Mouse (Mus musculus) heart, embryonic 13.5 days (tissue): ENCODE results near the gene Nbr1. TPM values are rescaled to one million over a fixed set of nuclear protein-coding genes. Genes with fewer than 3 reads are reported as not detected.
A peak's percentile ranks its signal among the peaks of the same experiment; 100 is the strongest.
"Not testable (repeated sequence)": the region's sequence is repeated elsewhere in the genome, so short reads cannot be mapped to it uniquely, and the experiment has no call there.

Experiments used
- ATAC-seq: fragments of 200-750 bp; cut with Nextera tagmentation; 2 replicates; pipeline ENCODE4 v1.8.0; 2017; ENCODE audit warnings: moderate TSS enrichment; ENCODE audit not compliant: insufficient number of reproducible peaks, low FRiP score, low TSS enrichment; ENCODE audit errors: extremely low read depth
- H3K27ac ChIP-seq: fragments of 300-500 bp; sonication (generic); replicated peaks from 2 replicates; pipeline ENCODE4 v1.5.1; 2015; ENCODE audit warnings: moderate library complexity, mild to moderate bottlenecking, inconsistent platforms
- H3K27me3 ChIP-seq: fragments of 300-500 bp; sonication (generic); replicated peaks from 2 replicates; pipeline ENCODE4 v1.6.1; 2015; ENCODE audit warnings: mild to moderate bottlenecking, inconsistent platforms
- H3K36me3 ChIP-seq: fragments of 300-500 bp; sonication (generic); 2 replicates; pipeline ENCODE4 v1.6.1; 2015; ENCODE audit warnings: mild to moderate bottlenecking, inconsistent platforms
- H3K4me1 ChIP-seq: fragments of 300-500 bp; sonication (generic); 2 replicates; pipeline ENCODE4 v1.6.1; 2015; ENCODE audit warnings: inconsistent platforms
- H3K4me2 ChIP-seq: fragments of 300-500 bp; sonication (generic); 2 replicates; pipeline ENCODE4 v1.6.1; 2015; ENCODE audit warnings: inconsistent platforms, mild to moderate bottlenecking, moderate library complexity
- H3K4me3 ChIP-seq: fragments of 300-500 bp; sonication (generic); 2 replicates; pipeline ENCODE4 v1.5.1; 2015; ENCODE audit warnings: moderate library complexity, mild to moderate bottlenecking, inconsistent platforms
- H3K9ac ChIP-seq: fragments of 300-500 bp; sonication (generic); 2 replicates; pipeline ENCODE4 v1.6.1; 2015; ENCODE audit warnings: inconsistent platforms, mild to moderate bottlenecking, moderate library complexity
- H3K9me3 ChIP-seq: fragments of 300-500 bp; sonication (generic); 2 replicates; pipeline ENCODE4 v1.6.1; 2016; ENCODE audit warnings: inconsistent platforms
- WGBS: fragments of 180-500 bp; shearing (Covaris S2); methylation state at CpG from one replicate; pipeline ENCODE4 v1.1.7; 2015; ENCODE audit warnings: mixed read lengths; 5-methylcytosine and 5-hydroxymethylcytosine counted together
- polyA plus RNA-seq: library from polyadenylated mRNA; unstranded; fragments of >200 nt; fragmentation: Nextera tagmentation; extraction: Ambion mirVana; gene quantifications from 2 replicates; pipeline ENCODE4 v1.2.1, GENCODE M21; 2015

Gene Nbr1
- polyA plus RNA-seq, 1 experiment from 2014 or later: 54.9 TPM

GRCm38 (mm10) chr11:101607134-101607533 lies 55.2 kb downstream of the Nbr1 start:
- not testable (repeated sequence) for H3K27ac ChIP-seq, ATAC-seq, H3K9ac ChIP-seq, H3K27me3 ChIP-seq, H3K4me3 ChIP-seq, H3K9me3 ChIP-seq, H3K36me3 ChIP-seq, H3K4me2 ChIP-seq
- peaks cover 12% of the 10 kb centered on the region for H3K4me1 ChIP-seq
- 88% methylated on average over 4 of the region's 4 CpGs for WGBS

- H3K36me3 ChIP-seq: no peaks in the 10 kb centered on the region
- 0 out of 2 replicates have a peak overlapping the region, but pooled peaks have one; percentile 8 for H3K9ac ChIP-seq
- WGBS: 7% methylated on average over 11 of the region's 11 CpGs
- H3K4me1 ChIP-seq: peaks cover 17% of the 10 kb centered on the region
- ATAC-seq: no peak
- peak overlapping the region; percentile 21; the same call in 1 of the 2 replicates for H3K4me3 ChIP-seq
- H3K9me3 ChIP-seq: no peaks in the 10 kb centered on the region
- H3K27ac ChIP-seq: no peak overlapping the region
- peak overlapping the region; percentile 62 for H3K4me2 ChIP-seq
- peaks cover 2% of the 10 kb centered on the region; the same call in 1 of the 2 replicates for H3K27me3 ChIP-seq
These were observed 58.5 kb downstream of the Nbr1 start for GRCm38 (mm10) chr11:101610445-101610844.

GRCm38 (mm10) chr11:101613596-101613995 lies 61.6 kb downstream of the Nbr1 start:
- no peak for ATAC-seq
- WGBS: 63% methylated on average over 6 of the region's 6 CpGs
- Histone ChIP-seq H3K36me3 (no peaks in the 10 kb centered on the region), H3K4me1 (peaks cover 37% of the 10 kb centered on the region), H3K4me2 (no peak overlapping the region), H3K4me3 (no peak overlapping the region), H3K27me3 (peaks cover 10% of the 10 kb centered on the region), H3K9me3 (no peaks in the 10 kb centered on the region), H3K27ac (no peak overlapping the region), H3K9ac (no peak overlapping the region)

- H3K27ac ChIP-seq: no peak overlapping the region
- peaks cover 37% of the 10 kb centered on the region for H3K4me1 ChIP-seq
- H3K36me3 ChIP-seq: no peaks in the 10 kb centered on the region
- WGBS: 52% methylated on average over 4 of the region's 4 CpGs
- no peak overlapping the region for H3K4me2 ChIP-seq
- no peak overlapping the region for H3K4me3 ChIP-seq
- no peak overlapping the region for H3K9ac ChIP-seq
- no peak for ATAC-seq
- peaks cover 10% of the 10 kb centered on the region for H3K27me3 ChIP-seq
- no peaks in the 10 kb centered on the region for H3K9me3 ChIP-seq
These were observed 62.2 kb downstream of the Nbr1 start for GRCm38 (mm10) chr11:101614116-101614515.

- H3K36me3 ChIP-seq: no peaks in the 10 kb centered on the region
- H3K4me2 ChIP-seq: no peak overlapping the region
- no peak overlapping the region for H3K9ac ChIP-seq
- peaks cover 10% of the 10 kb centered on the region for H3K27me3 ChIP-seq
- no peak overlapping the region for H3K4me3 ChIP-seq
- H3K27ac ChIP-seq: no peak overlapping the region
- no peak for ATAC-seq
- no peaks in the 10 kb centered on the region for H3K9me3 ChIP-seq
- WGBS: 70% methylated on average over 6 of the region's 6 CpGs
- peaks cover 31% of the 10 kb centered on the region for H3K4me1 ChIP-seq
These were observed 63.4 kb downstream of the Nbr1 start for GRCm38 (mm10) chr11:101615380-101615779.

GRCm38 (mm10) chr11:101616104-101616503 lies 64.2 kb downstream of the Nbr1 start:
- WGBS: 72% methylated on average over 8 of the region's 8 CpGs
- no peak for ATAC-seq
- Histone ChIP-seq H3K9me3 (no peaks in the 10 kb centered on the region), H3K4me1 (peaks cover 25% of the 10 kb centered on the region), H3K36me3 (no peaks in the 10 kb centered on the region), H3K9ac (no peak overlapping the region), H3K27me3 (peaks cover 10% of the 10 kb centered on the region), H3K27ac (no peak overlapping the region), H3K4me3 (no peak overlapping the region), H3K4me2 (no peak overlapping the region)

- WGBS: 26% methylated on average over 18 of the region's 18 CpGs
- Histone ChIP-seq H3K9me3 (no peaks in the 10 kb centered on the region), H3K27ac (no peak overlapping the region), H3K27me3 (peaks cover 10% of the 10 kb centered on the region), H3K4me2 (peak overlapping the region; percentile 51; the same call in 1 of the 2 replicates), H3K36me3 (no peaks in the 10 kb centered on the region), H3K4me1 (peaks cover 25% of the 10 kb centered on the region), H3K9ac (no peak overlapping the region), H3K4me3 (no peak overlapping the region)
- no peak for ATAC-seq
These were observed 65.2 kb downstream of the Nbr1 start for GRCm38 (mm10) chr11:101616948-101617767.

GRCm38 (mm10) chr11:101617849-101618248 lies 65.9 kb downstream of the Nbr1 start:
- Histone ChIP-seq H3K4me3 (no peak overlapping the region), H3K27me3 (peaks cover 10% of the 10 kb centered on the region), H3K4me1 (peaks cover 25% of the 10 kb centered on the region), H3K36me3 (no peaks in the 10 kb centered on the region), H3K9ac (no peak overlapping the region), H3K4me2 (peak overlapping the region; percentile 51), H3K27ac (no peak overlapping the region), H3K9me3 (no peaks in the 10 kb centered on the region)
- WGBS: 9% methylated on average over 8 of the region's 8 CpGs
- no peak for ATAC-seq

- Histone ChIP-seq H3K4me1 (peaks cover 25% of the 10 kb centered on the region), H3K36me3 (no peaks in the 10 kb centered on the region), H3K9me3 (no peaks in the 10 kb centered on the region), H3K27ac (no peak overlapping the region), H3K9ac (no peak overlapping the region), H3K4me3 (no peak overlapping the region), H3K4me2 (no peak overlapping the region), H3K27me3 (peaks cover 10% of the 10 kb centered on the region)
- WGBS: 69% methylated on average over 3 of the region's 3 CpGs
- ATAC-seq: no peak
These were observed 66.6 kb downstream of the Nbr1 start for GRCm38 (mm10) chr11:101618596-101618995.

- H3K4me3 ChIP-seq, ATAC-seq, H3K4me2 ChIP-seq, H3K9me3 ChIP-seq, H3K36me3 ChIP-seq, H3K9ac ChIP-seq, H3K27ac ChIP-seq: not testable (repeated sequence)
- Histone ChIP-seq H3K27me3 (peaks cover 10% of the 10 kb centered on the region), H3K4me1 (peaks cover 20% of the 10 kb centered on the region)
- 74% methylated on average over 11 of the region's 11 CpGs for WGBS
These were observed 68.2 kb downstream of the Nbr1 start for GRCm38 (mm10) chr11:101620022-101620655.

GRCm38 (mm10) chr11:101626649-101626994 lies 74.7 kb downstream of the Nbr1 start:
- 2% methylated on average over 8 of the region's 8 CpGs for WGBS
- Histone ChIP-seq H3K27ac (peak overlapping the region; percentile 99), H3K4me3 (peak overlapping the region; percentile 69), H3K9me3 (no peaks in the 10 kb centered on the region), H3K36me3 (peaks cover 6% of the 10 kb centered on the region; the same call in 1 of the 2 replicates), H3K4me1 (peaks cover 9% of the 10 kb centered on the region), H3K27me3 (no peaks in the 10 kb centered on the region), H3K4me2 (peak overlapping the region; percentile 80), H3K9ac (peak overlapping the region; percentile 82)
- ATAC-seq: no peak; the same call in 1 of the 2 replicates
